ENCODE assay signal across 8 mouse cellular contexts in the genomic region with DNA sequence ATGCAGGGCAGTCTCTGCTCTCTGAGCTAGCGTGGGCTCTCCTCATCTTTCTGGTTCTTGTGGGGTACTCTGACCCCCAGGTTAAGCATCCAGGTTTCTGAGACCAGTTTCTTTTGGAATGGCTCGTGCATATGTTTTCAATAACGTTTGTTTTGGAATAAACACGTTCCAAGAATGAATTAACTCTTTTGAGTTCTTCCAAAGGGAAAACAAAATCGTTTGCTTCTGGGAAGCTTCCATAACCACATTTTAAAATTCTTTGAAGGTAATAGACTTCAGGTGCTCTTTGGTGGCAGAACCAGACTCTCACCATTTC. TPM values are rescaled to one million over a fixed set of nuclear protein-coding genes. Genes with fewer than 3 reads are reported as not detected.
DNase-seq lines count a peak whose midpoint lies in the region; ATAC-seq and TF ChIP-seq lines count a peak whose summit lies in the region.

No protein-coding gene starts in this region.

- peak overlapping the region; percentile 89 for H3K4me3 ChIP-seq in heart, embryonic 13.5 days
- H3K4me3 ChIP-seq in ES-Bruce4 (ENCODE audit: low read depth, low read length), result 0 out of 2 replicates have a peak overlapping the region, but pooled peaks have one; percentile 65
- H3K4me3 ChIP-seq in hindbrain, embryonic 12.5 days, result peak overlapping the region; percentile 61
- peak overlapping the region; percentile 76 for H3K4me3 ChIP-seq in midbrain, embryonic 10.5 days

- DNase-seq in heart, postnatal 14 days, result no peak
- DNase-seq in midbrain, embryonic 10.5 days (ENCODE audit: low spot score), result no peak
- DNase-seq in thymus, postnatal 25 days, result no peak
- no peak for DNase-seq in adrenal gland, postnatal 25 days
- no peak for DNase-seq in adrenal gland, postnatal 14 days

- H3K9me3 ChIP-seq in heart, embryonic 13.5 days, result no peaks in the 10 kb centered on the region
- H3K9me3 ChIP-seq in ES-Bruce4 (replicated peaks; ENCODE audit: control insufficient read depth, insufficient read depth, low read length, poor library complexity, severe bottlenecking), result no peaks in the 10 kb centered on the region
- no peaks in the 10 kb centered on the region for H3K9me3 ChIP-seq in hindbrain, embryonic 12.5 days (replicated peaks)
- no peaks in the 10 kb centered on the region for H3K9me3 ChIP-seq in midbrain, embryonic 10.5 days (replicated peaks)

- intact Hi-C loops in heart, postnatal 14 days (cut with DNase I), result loop anchor here (2.0 kb wide), 1 partner anchor 69 kb away; no protein-coding TSS in a partner anchor

- peak overlapping the region; percentile 79 for H3K4me2 ChIP-seq in heart, embryonic 13.5 days
- peak overlapping the region; percentile 97 for H3K4me2 ChIP-seq in hindbrain, embryonic 12.5 days (replicated peaks)

- TF ChIP-seq EP300 in ES-Bruce4 (IDR thresholded peaks at IDR 0.05; ENCODE audit: insufficient read depth, low read depth, low read length), result no peak

- H3K27ac ChIP-seq in heart, embryonic 13.5 days (replicated peaks), result peak overlapping the region; percentile 83
- no peak overlapping the region for H3K27ac ChIP-seq in ES-Bruce4 (ENCODE audit: insufficient read depth, low read length)
- no peak overlapping the region for H3K27ac ChIP-seq in hindbrain, embryonic 12.5 days
- peak overlapping the region; percentile 92 for H3K27ac ChIP-seq in midbrain, embryonic 10.5 days (replicated peaks)

- peak overlapping the region; percentile 95 for H3K9ac ChIP-seq in heart, embryonic 13.5 days
- H3K9ac ChIP-seq in ES-Bruce4 (ENCODE audit: low read depth, poor library complexity, severe bottlenecking), result no peak overlapping the region
- peak overlapping the region; percentile 76; the same call in 1 of the 2 replicates for H3K9ac ChIP-seq in hindbrain, embryonic 12.5 days

- H3K36me3 ChIP-seq in heart, embryonic 13.5 days, result 0 out of 2 replicates have a peak, but pooled peaks cover 4% of the 10 kb centered on the region
- no peaks in the 10 kb centered on the region for H3K36me3 ChIP-seq in ES-Bruce4 (ENCODE audit: control insufficient read depth, insufficient read depth, low read length, poor library complexity, severe bottlenecking)
- H3K36me3 ChIP-seq in hindbrain, embryonic 12.5 days, result no peaks in the 10 kb centered on the region
- H3K36me3 ChIP-seq in midbrain, embryonic 10.5 days, result no peaks in the 10 kb centered on the region

- peaks cover 28% of the 10 kb centered on the region for H3K4me1 ChIP-seq in heart, embryonic 13.5 days
- H3K4me1 ChIP-seq in ES-Bruce4 (ENCODE audit: control insufficient read depth, insufficient read depth, low read length), result no peaks in the 10 kb centered on the region
- H3K4me1 ChIP-seq in hindbrain, embryonic 12.5 days, result peaks cover 11% of the 10 kb centered on the region; the same call in 1 of the 2 replicates
- peaks cover 15% of the 10 kb centered on the region for H3K4me1 ChIP-seq in midbrain, embryonic 10.5 days

- no peaks in the 10 kb centered on the region for H3K27me3 ChIP-seq in heart, embryonic 13.5 days (replicated peaks)
- H3K27me3 ChIP-seq in ES-Bruce4 (ENCODE audit: control insufficient read depth, insufficient read depth, low read length, poor library complexity, severe bottlenecking), result no peaks in the 10 kb centered on the region; the same call in 1 of the 2 replicates
- 0 out of 2 replicates have a peak, but pooled peaks cover 3% of the 10 kb centered on the region for H3K27me3 ChIP-seq in hindbrain, embryonic 12.5 days
- H3K27me3 ChIP-seq in midbrain, embryonic 10.5 days (ENCODE audit: low read depth, poor library complexity, severe bottlenecking), result 0 out of 2 replicates have a peak, but pooled peaks cover 5% of the 10 kb centered on the region

- no peak for TF ChIP-seq POLR2A in ES-Bruce4 (IDR thresholded peaks at IDR 0.05; ENCODE audit: insufficient read depth, low read length)

- no peak for ATAC-seq in heart, embryonic 13.5 days (ENCODE audit: extremely low read depth, insufficient number of reproducible peaks, low FRiP score, low TSS enrichment)
- ATAC-seq in hindbrain, embryonic 12.5 days (ENCODE audit: low FRiP score), result no peak

- 26% methylated on average over 5 of the region's 5 CpGs for WGBS in heart, embryonic 13.5 days
- WGBS in hindbrain, embryonic 12.5 days, result 33% methylated on average over 5 of the region's 5 CpGs
- 34% methylated on average over 5 of the region's 5 CpGs for WGBS in midbrain, embryonic 10.5 days

- no peak for TF ChIP-seq CTCF in ES-Bruce4 (IDR thresholded peaks at IDR 0.05; ENCODE audit: low read depth, low read length)

RNA-seq across cellular contexts. Expression of a gene that starts 1.2 kb away (rescaled TPM):
- 3.8 and 4.3 TPM in 2 replicates for polyA plus RNA-seq in heart, embryonic 13.5 days (2015; fragmentation: Nextera tagmentation; extraction: Ambion mirVana)
- 10 to 100 TPM; 17.7 to 22.0 TPM for total RNA-seq in heart, postnatal 14 days (2021)
- 4.3 and 5.4 TPM in 2 replicates for polyA plus RNA-seq in ES-Bruce4 (2011; ENCODE audit: insufficient read depth, insufficient read length, low read depth, missing spikeins)
- polyA plus RNA-seq in hindbrain, embryonic 12.5 days (2016; fragmentation: Nextera tagmentation; extraction: Ambion mirVana), result 5.2 and 6.0 TPM in 2 replicates
- 4.0 and 4.4 TPM in 2 replicates for polyA plus RNA-seq in midbrain, embryonic 10.5 days (2016; fragmentation: Nextera tagmentation; extraction: Ambion mirVana)
- 66.6 and 80.4 TPM in 2 replicates for total RNA-seq in adrenal gland, postnatal 25 days (2021)
- 66.1 and 68.1 TPM in 2 replicates for total RNA-seq in adrenal gland, postnatal 14 days (2021)

Comparison
In these comparisons a context has a peak if more than half of its experiments do, and no peak if none do; other contexts are left out.
1. H3K27ac ChIP-seq: peak in heart, embryonic 13.5 days (single experiment) and midbrain, embryonic 10.5 days (single experiment); none in ES-Bruce4 (single experiment) and hindbrain, embryonic 12.5 days (single experiment).
2. Peak in every context shown above with its lines, with median percentiles within 50 percentile points of each other: H3K4me3 ChIP-seq.